Mouse (Mus musculus) myocyte (in vitro differentiated cells): ENCODE results near the gene Adam11. TPM values are rescaled to one million over a fixed set of nuclear protein-coding genes. Genes with fewer than 3 reads are reported as not detected.
"Not testable (repeated sequence)": the region's sequence is repeated elsewhere in the genome, so short reads cannot be mapped to it uniquely, and the experiment has no call there.

Experiments
- H3K27me3 ChIP-seq: one replicate; pipeline ENCODE4 v1.6.1; 2011; ENCODE audit not compliant: control insufficient read depth, insufficient read depth, insufficient read length
- H3K36me3 ChIP-seq: one replicate; pipeline ENCODE4 v1.6.1; 2011; ENCODE audit not compliant: control insufficient read depth, insufficient read depth
- H3K4me2 ChIP-seq: one replicate; pipeline ENCODE4 v1.6.1; 2011; ENCODE audit warnings: low read depth, control low read depth
- H3K4me3 ChIP-seq: one replicate; pipeline ENCODE4 v1.5.1; 2011; ENCODE audit warnings: mild to moderate bottlenecking, control low read depth, moderate library complexity
- H3K79me2 ChIP-seq: one replicate; pipeline ENCODE4 v1.6.1; 2011; ENCODE audit not compliant: control insufficient read depth, insufficient read depth
- H3ac ChIP-seq: one replicate; pipeline ENCODE4 v1.6.1; 2011; ENCODE audit not compliant: control insufficient read depth, insufficient read length
- CEBPB ChIP-seq: IDR thresholded peaks from 2 replicates; pipeline ENCODE4 v1.6.1; 2011; ENCODE audit warnings: mild to moderate bottlenecking, moderate library complexity; ENCODE audit not compliant: poor library complexity, insufficient read depth, severe bottlenecking
- E2F4 ChIP-seq: IDR thresholded peaks from one replicate; pipeline ENCODE4 v1.6.1; 2011; ENCODE audit warnings: mild to moderate bottlenecking, control low read depth, moderate library complexity; ENCODE audit not compliant: insufficient read depth
- MAX ChIP-seq: IDR thresholded peaks from one replicate; pipeline ENCODE4 v1.6.1; 2011; ENCODE audit warnings: low read depth, mild to moderate bottlenecking, control low read depth
- MYOD1 ChIP-seq, 3 experiments: IDR thresholded peaks; one replicate each; pipeline ENCODE4 v1.6.1; 2011; ENCODE audit warnings: control low read depth in 2 of 3, low read depth in 2 of 3, mild to moderate bottlenecking in 2 of 3, moderate library complexity in 1 of 3; ENCODE audit not compliant: insufficient read length in 2 of 3, control insufficient read depth in 1 of 3
- MYOG ChIP-seq, 3 experiments: IDR thresholded peaks; one replicate each; pipeline ENCODE4 v1.6.1; 2011; ENCODE audit warnings: control low read depth in 2 of 3, low read depth in 2 of 3, mild to moderate bottlenecking in 2 of 3; ENCODE audit not compliant: insufficient read length in 2 of 3, control insufficient read depth in 1 of 3, insufficient read depth in 1 of 3
- POLR2A ChIP-seq: IDR thresholded peaks from one replicate; pipeline ENCODE4 v1.6.1; 2011; ENCODE audit warnings: low read depth, mild to moderate bottlenecking, control low read depth, moderate library complexity; ENCODE audit not compliant: insufficient read length
- POLR2AphosphoS2 ChIP-seq: IDR thresholded peaks from one replicate; pipeline ENCODE4 v1.6.1; 2011; ENCODE audit warnings: low read depth, control low read depth; ENCODE audit not compliant: insufficient read length
- REST ChIP-seq: IDR thresholded peaks from one replicate; pipeline ENCODE4 v1.6.1; 2011; ENCODE audit warnings: mild to moderate bottlenecking, control low read depth, moderate library complexity; ENCODE audit not compliant: insufficient read depth, insufficient read length
- SRF ChIP-seq: IDR thresholded peaks from one replicate; pipeline ENCODE4 v1.6.1; 2011; ENCODE audit warnings: low read depth; ENCODE audit not compliant: control insufficient read depth, insufficient read length
- TCF12 ChIP-seq: IDR thresholded peaks from one replicate; pipeline ENCODE4 v1.6.1; 2011; ENCODE audit warnings: mild to moderate bottlenecking, control low read depth; ENCODE audit not compliant: poor library complexity, insufficient read depth, severe bottlenecking
- TCF3 ChIP-seq: IDR thresholded peaks from one replicate; pipeline ENCODE4 v1.6.1; 2011; ENCODE audit warnings: low read depth, control low read depth; ENCODE audit not compliant: insufficient read length
- USF1 ChIP-seq: IDR thresholded peaks from one replicate; pipeline ENCODE4 v1.6.1; 2011; ENCODE audit warnings: low read depth, mild to moderate bottlenecking, control low read depth, moderate library complexity
- polyA plus RNA-seq: library from polyadenylated mRNA; unstranded; fragments of >200 nt; fragmentation: generic; extraction: Trizol; gene quantifications from one replicate; pipeline ENCODE4 v1.2.1, GENCODE M21; 2012; ENCODE audit warnings: missing spikeins

Gene Adam11
- 0.19 TPM for polyA plus RNA-seq

DNA sequence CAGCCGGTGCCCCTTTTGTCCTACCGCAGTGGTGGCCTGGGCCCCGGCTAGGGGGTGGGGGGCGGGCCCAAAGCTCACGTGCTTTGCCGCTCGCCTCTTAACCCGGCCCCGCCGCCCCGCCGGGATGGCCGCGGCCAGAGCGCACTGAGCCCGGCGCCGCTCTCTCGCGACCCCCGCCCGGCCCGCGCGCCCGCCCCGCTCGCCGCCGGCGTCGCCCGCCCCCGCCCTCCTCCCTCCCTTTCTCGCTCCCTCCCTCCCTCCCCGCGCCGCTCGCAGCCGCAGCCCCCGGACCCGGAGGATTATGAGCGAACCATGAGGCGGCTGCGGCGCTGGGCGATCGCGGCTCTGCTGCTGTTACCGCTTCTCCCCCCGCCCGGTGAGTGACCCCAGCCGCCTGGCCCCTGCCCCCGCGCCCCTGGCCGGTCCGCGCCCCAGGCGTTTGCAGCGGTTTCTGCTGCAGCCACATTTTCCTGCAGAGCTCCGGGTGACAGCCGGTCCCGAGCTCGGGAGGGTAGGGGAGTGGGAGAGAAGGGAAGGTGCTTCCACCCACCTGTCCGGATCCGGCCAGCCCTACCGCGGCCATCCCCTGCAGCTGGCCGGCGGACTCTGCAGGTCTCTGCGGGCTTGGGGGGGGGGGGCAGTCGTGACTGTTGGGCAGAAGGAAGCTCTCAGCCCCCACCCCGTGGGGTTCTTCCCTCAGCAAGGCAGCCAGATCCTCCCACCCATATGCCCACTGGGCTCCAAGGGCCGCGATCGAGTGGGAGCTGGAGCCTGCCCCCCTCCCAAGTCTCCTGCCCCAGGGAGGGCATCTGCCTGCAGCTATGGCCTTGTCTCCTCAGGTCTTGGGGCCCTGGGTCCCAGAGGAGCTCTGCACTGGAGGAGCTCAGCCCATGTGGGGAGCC is at the start of gene Adam11:
Gene Adam11, plus strand, starts transcription at position 131 of the 902 bp plus-strand sequence.
- TF ChIP-seq MAX (no peak), MYOD1 (IDR thresholded peaks at IDR 0.05; ENCODE audit: control insufficient read depth in 1 of 3, insufficient read length in 2 of 3, low read depth in 2 of 3) (peak in 1 of 3 experiments; percentile 10)

DNA sequence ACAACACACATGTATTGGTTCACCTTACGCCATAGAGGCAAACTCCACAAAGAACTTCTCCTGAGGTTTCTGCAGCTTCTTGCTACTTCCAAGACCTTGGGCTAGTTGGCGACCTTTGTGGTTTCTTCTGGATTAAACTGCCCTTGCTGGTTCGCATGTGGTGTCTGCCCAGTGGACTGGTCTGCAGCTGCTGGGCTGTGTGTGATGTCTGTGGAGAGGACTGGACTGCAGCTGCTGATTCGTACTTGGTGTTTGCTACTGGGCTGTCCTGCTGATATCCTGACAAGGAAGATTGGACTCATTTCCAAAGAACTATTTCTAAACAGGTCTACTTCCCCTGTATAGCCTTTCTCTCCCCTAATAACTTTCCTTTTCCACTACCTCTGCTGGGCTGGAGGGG is 48.8 kb upstream of the Adam11 start:
- no peak overlapping the region for H3K4me3 ChIP-seq
- no peaks in the 10 kb centered on the region for H3K36me3 ChIP-seq
- H3K27me3 ChIP-seq = peaks cover 22% of the 10 kb centered on the region
- H3K4me2 ChIP-seq = no peak overlapping the region
- no peaks in the 10 kb centered on the region for H3K79me2 ChIP-seq
- peak in 2 of 3 experiments; percentile 35 to 36 for TF ChIP-seq MYOG (IDR thresholded peaks at IDR 0.05; ENCODE audit: control insufficient read depth in 1 of 3, insufficient read depth in 1 of 3, insufficient read length in 2 of 3, low read depth in 2 of 3)
- no peak for TF ChIP-seq POLR2A
- no peak for TF ChIP-seq REST
- peak in 2 of 3 experiments; percentile 64 to 67 for TF ChIP-seq MYOD1 (IDR thresholded peaks at IDR 0.05; ENCODE audit: control insufficient read depth in 1 of 3, insufficient read length in 2 of 3, low read depth in 2 of 3)
- TF ChIP-seq TCF3 = peak; percentile 10
- TF ChIP-seq POLR2AphosphoS2 = no peak
- H3ac ChIP-seq = no peak overlapping the region

More for the DNA sequence above, at the start of gene Adam11:
- no peak within 1 kb of the TSS for H3K4me3 ChIP-seq
- no peaks in the 10 kb centered on the region for H3K36me3 ChIP-seq
- peak within 1 kb of the TSS; percentile 55 for H3K4me2 ChIP-seq
- H3K27me3 ChIP-seq = peaks cover 30% of the 10 kb centered on the region
- H3ac ChIP-seq = no peak within 1 kb of the TSS
- H3K79me2 ChIP-seq = no peaks in the 10 kb centered on the region

- H3ac ChIP-seq, H3K79me2 ChIP-seq, H3K4me3 ChIP-seq, H3K36me3 ChIP-seq, H3K4me2 ChIP-seq: not testable (repeated sequence)
- peaks cover 11% of the 10 kb centered on the region for H3K27me3 ChIP-seq
Measured at GRCm38 (mm10) chr11:102714578-102714977, 46.7 kb upstream of the Adam11 start.

GRCm38 (mm10) chr11:102716135-102716534 is 45.1 kb upstream of the Adam11 start:
- Histone ChIP-seq H3K27me3 (no peaks in the 10 kb centered on the region), H3K4me3 (no peak overlapping the region), H3ac (no peak overlapping the region), H3K36me3 (no peaks in the 10 kb centered on the region), H3K4me2 (no peak overlapping the region), H3K79me2 (no peaks in the 10 kb centered on the region)
- TF ChIP-seq MYOD1 (IDR thresholded peaks at IDR 0.05; ENCODE audit: control insufficient read depth in 1 of 3, insufficient read length in 2 of 3, low read depth in 2 of 3) (no peak), POLR2AphosphoS2 (no peak), MYOG (IDR thresholded peaks at IDR 0.05; ENCODE audit: control insufficient read depth in 1 of 3, insufficient read depth in 1 of 3, insufficient read length in 2 of 3, low read depth in 2 of 3) (no peak), TCF3 (no peak), POLR2A (no peak), USF1 (no peak), MAX (no peak), REST (no peak), CEBPB (no peak), E2F4 (no peak), TCF12 (no peak), SRF (no peak)

GRCm38 (mm10) chr11:102725574-102725973 is 35.7 kb upstream of the Adam11 start:
- no peaks in the 10 kb centered on the region for H3K27me3 ChIP-seq
- H3K4me3 ChIP-seq = no peak overlapping the region
- TF ChIP-seq REST = no peak
- no peak for TF ChIP-seq POLR2AphosphoS2
- no peak for TF ChIP-seq SRF
- H3K4me2 ChIP-seq = no peak overlapping the region
- no peaks in the 10 kb centered on the region for H3K36me3 ChIP-seq
- H3ac ChIP-seq = no peak overlapping the region
- H3K79me2 ChIP-seq = no peaks in the 10 kb centered on the region

DNA sequence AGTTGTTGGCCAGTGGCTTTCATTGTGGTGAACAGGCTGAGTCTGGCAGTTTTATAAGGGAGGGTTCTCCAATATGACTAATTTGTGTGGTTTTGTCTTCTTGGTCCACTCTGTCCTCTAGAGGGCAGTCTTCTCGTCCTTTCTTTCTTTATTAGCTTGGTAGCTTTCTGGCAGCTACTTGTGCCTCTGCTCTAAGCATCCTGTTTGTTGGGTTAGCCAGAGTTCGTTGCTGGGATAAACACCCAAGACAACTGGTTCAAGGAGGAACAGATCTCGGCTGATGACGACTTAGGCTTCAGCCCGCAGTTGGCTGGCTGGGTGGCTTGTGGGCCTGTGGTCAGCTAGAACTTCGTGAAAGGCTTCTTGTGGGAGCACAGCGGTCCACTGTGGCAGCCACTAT is 32.6 kb upstream of the Adam11 start:
- peak in 1 of 3 experiments; percentile 27 for TF ChIP-seq MYOG (IDR thresholded peaks at IDR 0.05; ENCODE audit: control insufficient read depth in 1 of 3, insufficient read depth in 1 of 3, insufficient read length in 2 of 3, low read depth in 2 of 3)
- TF ChIP-seq USF1 = no peak
- H3K27me3 ChIP-seq = no peaks in the 10 kb centered on the region
- H3K4me3 ChIP-seq = no peak overlapping the region

More for the DNA sequence above, 32.6 kb upstream of the Adam11 start:
- Histone ChIP-seq H3K36me3 (no peaks in the 10 kb centered on the region), H3K79me2 (no peaks in the 10 kb centered on the region), H3ac (no peak overlapping the region), H3K4me2 (peak overlapping the region; percentile 28)
